Mouse (Mus musculus) bone marrow, adult 2 months (tissue): Measurements from ENCODE around the gene Syce2.

Experiments used
- CTCF ChIP-seq: fragments of 200-500 bp; IDR thresholded peaks from 2 replicates; pipeline ENCODE4 v1.5.1; 2011; ENCODE audit warnings: low read length, control low read depth; ENCODE audit not compliant: control insufficient read depth, insufficient read depth
- POLR2A ChIP-seq: fragments of 200-500 bp; IDR thresholded peaks from 2 replicates; pipeline ENCODE4 v1.6.1; 2011; ENCODE audit warnings: low read depth, mild to moderate bottlenecking, control low read depth, low read length, borderline replicate concordance; ENCODE audit not compliant: control insufficient read depth

- TF ChIP-seq POLR2A, result peak; percentile 83; the same call in 1 of the 2 replicates
- no peak for TF ChIP-seq CTCF
Observed at GRCm38 (mm10) chr8:84838513-84838912, 33.4 kb upstream of the Syce2 start.
